Mouse (Mus musculus) heart, embryonic 11.5 days (tissue): ENCODE results near the gene Mtch2. TPM values are rescaled to one million over a fixed set of nuclear protein-coding genes. Genes with fewer than 3 reads are reported as not detected.
"Not testable (repeated sequence)": the region's sequence is repeated elsewhere in the genome, so short reads cannot be mapped to it uniquely, and the experiment has no call there.

Source experiments
- ATAC-seq: fragments of 200-750 bp; cut with Nextera tagmentation; replicated peaks from 2 replicates; pipeline ENCODE4 v1.8.0; 2017; ENCODE audit warnings: moderate library complexity; ENCODE audit not compliant: insufficient number of reproducible peaks, low FRiP score, low TSS enrichment
- H3K27ac ChIP-seq: fragments of 300-500 bp; sonication (generic); 2 replicates; pipeline ENCODE4 v1.5.1; 2014; ENCODE audit warnings: mild to moderate bottlenecking, low read depth, low read length
- H3K27me3 ChIP-seq: fragments of 300-500 bp; sonication (generic); 2 replicates; pipeline ENCODE4 v1.6.1; 2014; ENCODE audit warnings: mild to moderate bottlenecking, low read length, mixed read lengths; ENCODE audit not compliant: control insufficient read depth, insufficient read depth
- H3K36me3 ChIP-seq: fragments of 300-500 bp; sonication (generic); 2 replicates; pipeline ENCODE4 v1.6.1; 2014; ENCODE audit warnings: mild to moderate bottlenecking, low read length, moderate library complexity, mixed read lengths; ENCODE audit not compliant: control insufficient read depth, insufficient read depth
- H3K4me1 ChIP-seq: fragments of 300-500 bp; sonication (generic); 2 replicates; pipeline ENCODE4 v1.6.1; 2014; ENCODE audit warnings: low read length; ENCODE audit not compliant: control insufficient read depth, insufficient read depth
- H3K4me2 ChIP-seq: fragments of 300-500 bp; sonication (generic); 2 replicates; pipeline ENCODE4 v1.6.1; 2014; ENCODE audit warnings: mild to moderate bottlenecking, moderate library complexity
- H3K4me3 ChIP-seq: fragments of 300-500 bp; sonication (generic); 2 replicates; pipeline ENCODE4 v1.5.1; 2014; ENCODE audit warnings: low read depth, low read length
- H3K9ac ChIP-seq: fragments of 300-500 bp; sonication (generic); 2 replicates; pipeline ENCODE4 v1.6.1; 2014; ENCODE audit warnings: mild to moderate bottlenecking, low read depth, low read length, moderate library complexity
- H3K9me3 ChIP-seq: fragments of 300-500 bp; sonication (generic); replicated peaks from 2 replicates; pipeline ENCODE4 v1.6.1; 2016; ENCODE audit warnings: low read length; ENCODE audit not compliant: control insufficient read depth
- WGBS: fragments of 180-500 bp; shearing (Covaris S2); extraction: QIAGEN DNeasy Blood & Tissue Kit; methylation state at CpG from one replicate; pipeline ENCODE4 v1.1.7; 2014; ENCODE audit not compliant: insufficient replicate concordance; 5-methylcytosine and 5-hydroxymethylcytosine counted together
- polyA plus RNA-seq: library from polyadenylated mRNA; unstranded; fragments of >200 nt; fragmentation: Nextera tagmentation; extraction: Ambion mirVana; gene quantifications from 2 replicates; pipeline ENCODE4 v1.2.1, GENCODE M21; 2014

Mtch2 gene
- polyA plus RNA-seq, 1 experiment from 2014 or later: 262 TPM

DNA sequence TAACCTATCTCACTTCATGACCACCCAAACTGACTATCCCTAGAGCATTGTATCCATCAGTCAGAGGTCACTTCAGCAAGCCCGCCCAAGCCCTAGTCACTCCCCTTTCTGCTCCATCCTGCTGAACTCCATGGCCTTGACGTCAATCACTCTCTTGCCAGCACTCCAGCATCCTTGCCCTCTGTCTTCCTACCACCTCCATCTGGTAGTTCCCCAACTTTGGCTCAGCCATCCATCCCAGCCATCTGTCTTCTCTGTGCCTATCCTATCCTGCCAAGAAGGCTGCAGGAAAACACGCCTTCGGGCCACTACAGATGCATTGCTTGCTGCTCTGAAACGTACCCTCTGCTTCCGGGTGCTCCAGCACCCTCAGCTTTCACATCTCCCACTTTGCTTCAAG, 23.2 kb upstream of the Mtch2 start:
- no peak overlapping the region for H3K4me2 ChIP-seq
- 84% methylated on average over 6 of the region's 6 CpGs for whole genome bisulfite sequencing

GRCm38 (mm10) chr2:90824528-90824927, 22.4 kb upstream of the Mtch2 start:
- H3K4me2 ChIP-seq, ATAC-seq, H3K36me3 ChIP-seq, H3K9ac ChIP-seq, H3K27me3 ChIP-seq, H3K9me3 ChIP-seq, H3K27ac ChIP-seq, H3K4me1 ChIP-seq, H3K4me3 ChIP-seq: not testable (repeated sequence)
- 64% methylated on average over 10 of the region's 10 CpGs for WGBS

More for the DNA sequence above, 23.2 kb upstream of the Mtch2 start:
- no peaks in the 10 kb centered on the region for H3K36me3 ChIP-seq
- no peaks in the 10 kb centered on the region for H3K4me1 ChIP-seq
- no peak overlapping the region for H3K4me3 ChIP-seq
- no peaks in the 10 kb centered on the region for H3K27me3 ChIP-seq
- H3K9ac ChIP-seq: no peak overlapping the region
- H3K9me3 ChIP-seq: no peaks in the 10 kb centered on the region
- ATAC-seq: no peak
- no peak overlapping the region for H3K27ac ChIP-seq

DNA sequence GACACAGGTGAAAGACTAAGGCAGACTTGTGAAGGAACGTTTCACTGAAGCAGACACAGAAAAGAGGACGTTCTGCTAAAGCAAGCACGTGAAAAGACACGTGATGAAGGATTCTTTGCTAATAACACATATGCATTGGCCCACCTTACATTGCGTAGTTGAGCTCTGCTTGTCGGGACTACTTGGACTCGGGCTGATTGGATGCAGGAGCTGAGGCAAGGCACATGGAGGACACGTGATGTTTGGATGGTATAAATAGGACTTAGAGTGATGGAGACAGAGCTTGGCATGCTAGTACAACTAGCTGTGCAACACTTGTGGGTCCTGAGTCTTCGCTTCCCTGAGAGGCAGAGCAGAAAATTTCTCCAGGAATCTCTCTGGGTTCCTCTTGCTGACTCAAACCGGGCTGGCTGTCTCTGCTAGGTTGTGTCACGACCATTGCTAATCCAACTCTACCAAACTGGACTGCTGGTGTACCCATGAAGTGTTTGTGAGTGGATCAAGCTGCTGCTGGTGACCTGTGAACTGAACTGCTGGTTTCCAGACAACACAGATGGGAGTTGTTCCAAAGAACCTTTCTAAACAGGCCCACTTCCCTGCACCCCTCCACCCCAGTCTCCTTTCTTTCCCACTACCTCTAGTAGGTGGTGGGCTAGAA, 21.3 kb upstream of the Mtch2 start:
- no peaks in the 10 kb centered on the region for H3K9me3 ChIP-seq
- 80% methylated on average over 11 of the region's 11 CpGs for WGBS
- no peak for ATAC-seq

GRCm38 (mm10) chr2:90828739-90829138, 18.2 kb upstream of the Mtch2 start:
- no peak overlapping the region for H3K9ac ChIP-seq
- 59% methylated on average over 7 of the region's 7 CpGs for WGBS
- no peaks in the 10 kb centered on the region for H3K9me3 ChIP-seq
- no peak overlapping the region for H3K27ac ChIP-seq
- no peaks in the 10 kb centered on the region for H3K36me3 ChIP-seq
- H3K4me1 ChIP-seq: no peaks in the 10 kb centered on the region
- no peak for ATAC-seq
- no peak overlapping the region for H3K4me2 ChIP-seq
- H3K4me3 ChIP-seq: no peak overlapping the region
- H3K27me3 ChIP-seq: no peaks in the 10 kb centered on the region

More for the DNA sequence above, 21.3 kb upstream of the Mtch2 start:
- H3K4me1 ChIP-seq: no peaks in the 10 kb centered on the region
- no peak overlapping the region for H3K27ac ChIP-seq
- H3K27me3 ChIP-seq: no peaks in the 10 kb centered on the region
- H3K36me3 ChIP-seq: no peaks in the 10 kb centered on the region
- no peak overlapping the region for H3K9ac ChIP-seq
- no peak overlapping the region for H3K4me3 ChIP-seq
- H3K4me2 ChIP-seq: no peak overlapping the region

GRCm38 (mm10) chr2:90833502-90833901, 13.5 kb upstream of the Mtch2 start:
- no peaks in the 10 kb centered on the region for H3K9me3 ChIP-seq
- no peak overlapping the region for H3K4me3 ChIP-seq
- WGBS: 73% methylated on average over 5 of the region's 5 CpGs
- no peaks in the 10 kb centered on the region for H3K27me3 ChIP-seq
- H3K36me3 ChIP-seq: no peaks in the 10 kb centered on the region
- no peaks in the 10 kb centered on the region for H3K4me1 ChIP-seq
- H3K9ac ChIP-seq: no peak overlapping the region
- H3K27ac ChIP-seq: no peak overlapping the region
- no peak overlapping the region for H3K4me2 ChIP-seq
- no peak for ATAC-seq

DNA sequence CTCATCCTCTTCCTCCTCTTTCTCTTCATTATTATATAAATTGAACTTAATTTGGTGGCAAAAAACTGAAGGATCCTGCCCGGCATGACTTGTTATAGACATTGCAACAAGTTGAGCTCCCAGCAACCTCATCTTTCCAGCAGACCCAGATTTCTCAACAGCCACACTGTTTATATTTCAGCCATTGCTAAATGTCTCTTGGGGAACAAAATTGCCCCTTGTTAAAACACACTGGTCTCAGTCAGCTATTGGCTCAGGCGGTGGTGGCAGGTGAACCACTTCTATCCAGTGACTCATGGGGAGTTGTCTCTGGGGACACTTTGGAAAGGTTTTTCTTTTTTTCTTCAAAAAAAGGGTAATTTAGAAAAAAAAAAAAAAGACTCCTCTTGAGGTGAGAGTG, 8.3 kb upstream of the Mtch2 start:
- H3K4me3 ChIP-seq: no peak overlapping the region
- H3K27me3 ChIP-seq: no peaks in the 10 kb centered on the region
- H3K4me2 ChIP-seq: no peak overlapping the region
- no peak overlapping the region for H3K9ac ChIP-seq
- WGBS: 81% methylated on average over 2 of the region's 2 CpGs
- no peak overlapping the region for H3K27ac ChIP-seq
- no peaks in the 10 kb centered on the region for H3K36me3 ChIP-seq
- no peak for ATAC-seq
- H3K9me3 ChIP-seq: no peaks in the 10 kb centered on the region
- H3K4me1 ChIP-seq: no peaks in the 10 kb centered on the region

GRCm38 (mm10) chr2:90843666-90844065, 3.3 kb upstream of the Mtch2 start:
- WGBS: 59% methylated on average over 1 of the region's 1 CpGs
- no peak overlapping the region for H3K27ac ChIP-seq
- H3K9me3 ChIP-seq: no peaks in the 10 kb centered on the region

DNA sequence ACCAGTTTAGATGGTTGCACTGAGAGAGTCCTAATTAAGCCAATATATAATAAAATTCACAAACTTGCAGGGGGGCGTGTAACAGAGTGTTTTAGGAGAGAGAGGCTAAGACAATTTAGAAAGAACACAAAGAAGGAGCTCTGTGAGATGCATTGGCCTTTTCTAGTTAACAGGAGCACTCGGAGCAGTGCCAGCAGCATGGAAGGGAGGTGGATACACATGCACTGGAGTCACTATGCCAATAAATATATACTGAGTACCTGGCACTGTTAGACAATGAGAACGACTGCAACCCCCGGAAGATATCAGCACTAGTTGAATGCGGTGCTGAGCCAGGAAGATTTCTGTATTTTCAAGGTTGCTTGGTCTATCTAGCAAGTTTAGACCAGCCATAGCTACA, 2.7 kb upstream of the Mtch2 start:
- Histone ChIP-seq H3K27me3 (no peaks in the 10 kb centered on the region), H3K27ac (no peak overlapping the region), H3K4me2 (no peak overlapping the region), H3K9me3 (no peaks in the 10 kb centered on the region), H3K36me3 (no peaks in the 10 kb centered on the region), H3K4me1 (0 out of 2 replicates have a peak, but pooled peaks cover 3% of the 10 kb centered on the region), H3K9ac (no peak overlapping the region), H3K4me3 (no peak overlapping the region)
- no peak for ATAC-seq
- 64% methylated on average over 5 of the region's 5 CpGs for WGBS

More at GRCm38 (mm10) chr2:90843666-90844065, 3.3 kb upstream of the Mtch2 start:
- H3K36me3 ChIP-seq: no peaks in the 10 kb centered on the region
- H3K27me3 ChIP-seq: no peaks in the 10 kb centered on the region
- H3K4me1 ChIP-seq: 0 out of 2 replicates have a peak, but pooled peaks cover 3% of the 10 kb centered on the region
- no peak overlapping the region for H3K4me2 ChIP-seq
- ATAC-seq: no peak
- no peak overlapping the region for H3K9ac ChIP-seq
- H3K4me3 ChIP-seq: no peak overlapping the region

- 72% methylated on average over 5 of the region's 5 CpGs for WGBS
- H3K9ac ChIP-seq: no peak overlapping the region
- no peaks in the 10 kb centered on the region for H3K9me3 ChIP-seq
- no peak overlapping the region for H3K27ac ChIP-seq
- ATAC-seq: no peak
- H3K36me3 ChIP-seq: peaks cover 1% of the 10 kb centered on the region; the same call in 1 of the 2 replicates
- H3K27me3 ChIP-seq: no peaks in the 10 kb centered on the region
- no peak overlapping the region for H3K4me3 ChIP-seq
- H3K4me2 ChIP-seq: no peak overlapping the region
- H3K4me1 ChIP-seq: 0 out of 2 replicates have a peak, but pooled peaks cover 3% of the 10 kb centered on the region
Measured at GRCm38 (mm10) chr2:90845234-90845633, 1.7 kb upstream of the Mtch2 start.
